Mouse (Mus musculus): ENCODE data around the gene Ccdc120.
"Not testable (repeated sequence)": the region's sequence is repeated elsewhere in the genome, so short reads cannot be mapped to it uniquely, and the experiment has no call there.

Ccdc120 gene

DNA sequence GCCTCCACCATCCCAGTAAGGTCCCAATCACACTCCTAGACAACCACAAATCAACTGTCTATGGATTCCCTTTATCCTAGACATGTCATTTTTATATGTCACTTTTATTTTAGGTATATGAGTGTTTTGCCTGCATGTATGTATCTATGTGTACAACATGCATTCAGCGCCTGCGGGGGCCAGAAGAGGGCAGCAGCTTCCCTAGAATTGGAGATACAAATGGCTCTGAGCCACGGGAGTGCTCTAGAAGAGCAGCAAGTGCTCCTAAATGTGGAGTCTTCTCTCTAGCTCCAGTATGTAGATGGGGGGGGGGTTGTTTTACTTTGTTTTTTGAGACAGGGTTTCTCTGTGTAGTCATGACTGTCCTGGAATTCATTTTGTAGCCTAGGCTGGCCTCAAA, 2.9 kb upstream of the Ccdc120 start:
- not testable (repeated sequence) for DNase-seq (ENCODE audit: low spot score)

DNA sequence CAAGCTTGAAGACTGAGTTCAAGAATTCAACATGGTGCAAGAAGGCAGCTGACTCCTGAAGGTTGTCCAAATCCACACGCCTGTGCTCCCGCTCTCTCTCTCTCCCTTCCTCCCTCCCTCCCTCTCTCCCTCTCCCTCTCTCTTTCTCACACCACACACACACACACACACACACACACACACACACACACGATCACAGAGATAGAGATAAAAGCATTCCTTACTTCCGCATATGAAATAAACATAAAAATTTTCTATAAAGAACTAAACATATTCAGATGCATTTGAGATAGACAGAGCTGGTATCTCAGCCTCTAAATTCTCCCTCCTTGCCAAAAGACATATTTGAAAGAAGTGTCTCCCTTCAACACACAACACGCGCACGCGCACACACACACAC, 5.3 kb downstream of the Ccdc120 start:
- no peak for DNase-seq (ENCODE audit: low spot score)

DNA sequence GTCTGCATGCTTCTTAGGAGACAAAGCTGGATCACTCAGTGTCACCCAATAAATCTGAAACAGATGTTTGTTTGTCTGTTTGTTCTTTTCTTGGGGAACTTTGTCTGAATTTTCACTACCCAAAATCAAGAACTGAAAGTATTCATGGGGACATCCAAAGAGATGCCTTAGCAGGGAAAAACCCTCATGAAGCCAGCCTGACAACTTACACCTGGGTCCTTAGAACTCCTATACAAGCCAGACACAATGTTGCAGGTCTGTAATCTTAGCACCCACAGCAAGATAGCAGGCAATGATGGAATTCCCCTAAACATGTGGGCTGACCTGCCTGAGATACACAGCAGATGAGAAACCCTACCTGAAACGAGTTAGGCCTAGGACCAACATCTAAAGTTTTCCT, 5.8 kb downstream of the Ccdc120 start:
- no peak for DNase-seq (ENCODE audit: low spot score)

DNA sequence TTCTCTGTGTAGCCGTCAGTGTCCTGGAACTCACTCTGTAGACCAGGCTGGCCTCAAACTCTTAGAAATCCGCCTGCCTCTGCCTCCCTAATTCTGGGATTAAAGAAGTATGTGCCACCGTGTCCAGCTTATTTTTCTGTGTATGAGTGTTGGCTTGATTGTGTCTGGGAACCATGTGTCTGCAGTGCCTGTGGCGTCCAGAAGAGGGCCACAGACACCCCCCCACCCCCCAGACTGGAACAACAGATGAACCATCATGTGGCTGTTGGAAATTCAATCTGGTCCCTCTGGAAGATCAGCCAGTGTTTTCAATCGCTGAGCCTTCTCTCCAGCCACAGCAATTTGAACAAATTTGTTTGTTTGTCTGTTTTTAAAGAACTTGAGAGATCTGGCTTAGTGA, 7.2 kb downstream of the Ccdc120 start:
- no peak for DNase-seq (ENCODE audit: low spot score)

DNA sequence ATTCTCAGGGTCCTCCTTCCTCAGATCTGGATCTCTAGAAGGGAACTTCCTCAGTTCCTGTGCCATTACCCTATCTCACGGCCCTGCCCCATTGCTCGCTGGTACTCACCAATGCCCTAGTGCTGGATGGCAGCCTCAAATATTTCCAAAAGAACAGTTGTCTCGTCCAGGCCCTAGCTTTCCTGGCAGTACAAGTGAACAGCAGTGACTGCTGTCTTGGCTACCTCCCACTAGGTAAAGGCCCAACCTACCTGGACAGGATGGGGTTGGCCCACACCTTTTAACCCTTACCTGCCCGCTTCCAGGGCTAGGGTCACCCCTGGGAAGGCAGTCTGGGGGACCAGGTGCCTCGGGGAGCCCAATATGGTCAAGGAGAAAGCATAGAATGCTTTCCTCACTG, 9.6 kb downstream of the Ccdc120 start:
- no peak for DNase-seq (ENCODE audit: low spot score)

DNA sequence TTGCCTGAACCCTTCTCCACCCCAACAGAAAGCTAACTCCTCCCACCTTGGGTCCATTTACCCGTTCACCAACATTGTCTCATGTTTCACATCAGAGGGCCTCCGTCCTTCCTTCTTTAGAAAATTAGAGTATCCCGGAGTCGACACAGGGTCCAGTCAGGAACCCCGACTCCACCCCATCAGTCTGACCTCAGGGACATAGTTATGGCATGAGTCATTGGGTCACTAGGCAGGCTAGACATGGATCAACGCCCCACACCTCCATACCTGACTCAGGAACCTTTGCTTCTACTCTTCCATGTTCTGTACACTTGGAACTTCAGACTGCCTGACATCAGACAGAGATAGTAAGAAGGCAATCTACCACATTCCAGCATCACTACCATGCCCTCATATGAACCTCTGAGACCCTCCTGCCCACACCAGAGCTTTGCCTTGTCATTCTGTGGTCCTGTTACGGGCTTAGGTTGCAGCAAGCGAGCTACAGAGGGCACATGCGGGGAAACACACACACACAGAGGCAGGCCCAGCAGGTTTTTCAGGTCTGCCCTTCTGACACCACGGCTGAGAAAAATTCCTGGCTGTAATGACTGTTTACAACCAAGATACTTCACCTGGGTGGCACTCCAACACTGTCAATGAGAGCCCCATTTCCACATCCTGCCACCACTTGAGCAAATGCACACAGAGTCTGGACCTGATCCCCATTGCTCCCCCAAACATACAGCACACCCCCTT, 10.5 kb downstream of the Ccdc120 start:
- no peak for DNase-seq (ENCODE audit: low spot score)

DNA sequence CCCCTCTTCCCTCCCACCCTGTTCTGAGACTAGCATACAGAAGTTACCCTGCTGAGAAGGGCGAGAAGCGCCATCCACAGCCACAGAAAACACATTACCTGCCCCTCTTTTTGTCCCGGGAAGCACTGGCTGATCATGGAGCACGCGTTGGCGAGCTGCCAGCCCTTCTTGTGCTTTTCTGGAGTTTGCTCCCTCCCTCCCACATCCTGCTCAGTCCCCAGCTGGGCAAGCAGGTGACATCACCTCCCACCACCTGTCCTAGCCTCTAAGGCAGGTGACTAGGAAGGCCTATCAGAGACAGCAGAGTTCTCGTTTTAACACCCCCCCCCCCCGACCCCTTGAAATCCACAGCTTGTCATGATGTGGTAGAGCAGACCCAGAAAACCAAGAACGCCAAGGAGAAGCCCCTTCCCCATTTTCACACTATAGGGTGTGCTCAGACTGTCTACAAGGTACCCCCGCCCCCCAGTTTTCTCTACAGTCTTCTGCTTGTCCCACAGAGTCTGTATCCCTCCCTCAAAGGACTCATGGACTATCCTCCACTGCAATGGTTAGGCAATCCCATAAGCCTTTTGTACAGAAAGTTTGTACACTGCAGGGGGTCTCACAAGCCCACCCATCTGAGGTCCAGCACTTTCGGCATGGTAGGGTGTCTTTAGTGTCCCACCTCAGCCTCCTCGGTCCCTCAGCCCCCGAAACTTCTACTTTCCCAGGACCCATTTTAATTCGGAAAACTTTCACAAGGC, 11.2 kb downstream of the Ccdc120 start:
- DNase-seq (ENCODE audit: low spot score): no peak

DNA sequence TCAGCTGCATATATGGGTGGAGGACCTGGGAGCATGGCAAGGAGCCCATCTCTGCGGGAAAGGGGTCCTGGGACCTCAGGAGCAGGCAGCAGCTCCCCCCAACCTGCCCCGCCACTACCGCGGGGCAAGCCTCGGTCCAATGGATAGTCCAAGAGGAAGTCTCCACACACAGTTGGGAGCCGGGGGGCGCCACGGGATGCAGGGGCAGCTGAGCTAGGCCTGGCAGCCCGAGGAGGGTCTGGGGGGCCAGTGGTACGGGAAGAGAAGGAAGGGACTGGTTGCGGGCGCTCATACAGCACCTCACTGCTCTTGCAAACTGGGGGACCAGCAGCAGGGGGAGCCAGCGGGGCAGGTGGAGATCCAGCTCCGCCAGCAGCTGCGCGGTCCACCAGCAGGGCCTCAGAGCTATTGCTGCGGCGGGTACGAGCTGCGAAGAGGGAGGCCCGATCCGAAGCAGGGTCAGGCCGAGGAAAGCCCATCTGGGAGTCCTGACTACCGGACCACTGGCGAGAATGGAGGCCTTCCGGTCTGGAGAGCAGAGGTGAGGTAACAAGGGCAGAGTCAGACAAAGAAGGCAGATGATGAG, 17.0 kb downstream of the Ccdc120 start:
- no peak for DNase-seq (ENCODE audit: low spot score)

DNA sequence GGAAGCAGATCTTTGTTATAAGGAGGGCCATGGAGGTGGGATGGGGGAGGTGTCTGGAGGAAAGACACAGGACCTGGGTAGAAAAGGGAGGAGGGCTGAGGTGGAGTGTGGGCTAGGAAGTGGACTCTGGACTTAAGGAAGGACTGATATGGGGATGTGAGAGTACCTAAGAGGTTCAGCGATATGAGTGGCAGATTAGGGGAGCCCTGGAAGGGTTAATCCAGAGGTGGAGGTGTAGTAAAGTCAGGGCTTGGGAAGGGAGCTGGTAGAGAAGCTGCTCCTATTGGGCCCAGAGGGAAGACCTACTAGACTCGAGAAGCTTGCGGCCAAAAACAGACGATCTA, 21.8 kb downstream of the Ccdc120 start:
- DNase-seq (ENCODE audit: low spot score): no peak

DNA sequence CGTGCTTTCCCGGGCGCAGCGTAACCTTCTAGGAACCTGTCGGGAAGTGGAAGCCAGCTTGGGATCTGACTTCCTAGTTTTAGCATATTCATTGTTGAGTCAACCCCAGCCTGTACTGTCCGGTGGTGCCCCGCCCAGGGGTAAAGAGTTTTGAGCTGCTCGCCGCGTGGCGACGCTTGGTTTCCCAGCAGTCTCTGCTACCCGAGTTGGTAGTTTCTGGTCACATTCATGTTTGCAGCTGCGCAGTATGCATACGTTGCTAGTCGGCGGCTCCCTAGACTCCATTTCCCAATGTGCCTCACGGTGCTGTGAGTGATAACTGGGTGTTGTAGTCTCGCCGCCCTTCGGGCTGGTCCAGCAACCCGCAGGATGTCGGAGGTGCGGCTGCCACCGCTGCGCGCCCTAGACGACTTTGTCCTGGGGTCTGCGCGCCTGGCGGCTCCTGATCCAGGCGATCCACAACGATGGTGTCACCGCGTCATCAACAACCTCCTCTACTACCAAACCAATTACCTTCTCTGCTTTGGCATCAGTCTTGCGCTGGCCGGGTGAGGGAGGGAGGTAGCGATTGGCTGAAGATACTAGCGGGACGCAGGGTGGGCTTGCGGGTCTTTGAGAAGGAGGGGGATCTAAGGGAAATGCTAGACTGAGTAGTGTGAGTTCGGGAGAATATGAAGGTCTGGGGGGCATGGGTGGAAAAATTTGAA, 22.3 kb downstream of the Ccdc120 start, which contains the start of gene Praf2:
Praf2 (plus strand) TSS at position 225 of the 707 bp plus-strand sequence.
- DNase-seq (ENCODE audit: low spot score): peak; percentile 26

DNA sequence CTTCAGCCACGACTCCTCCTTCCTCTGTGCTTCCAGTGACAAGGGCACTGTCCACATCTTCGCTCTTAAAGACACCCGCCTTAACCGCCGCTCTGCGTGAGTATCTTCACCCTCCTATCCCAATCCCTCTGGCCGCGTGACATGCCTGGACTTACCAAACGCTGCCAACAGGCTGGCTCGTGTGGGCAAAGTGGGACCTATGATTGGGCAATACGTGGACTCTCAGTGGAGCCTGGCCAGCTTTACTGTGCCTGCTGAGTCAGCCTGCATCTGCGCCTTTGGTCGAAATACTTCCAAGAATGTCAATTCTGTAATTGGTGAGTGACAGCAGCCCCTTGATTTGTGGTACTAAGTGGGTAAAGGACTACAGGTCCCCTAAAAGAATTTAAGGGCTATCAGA, 23.5 kb downstream of the Ccdc120 start:
- no peak for DNase-seq (ENCODE audit: low spot score)

DNA sequence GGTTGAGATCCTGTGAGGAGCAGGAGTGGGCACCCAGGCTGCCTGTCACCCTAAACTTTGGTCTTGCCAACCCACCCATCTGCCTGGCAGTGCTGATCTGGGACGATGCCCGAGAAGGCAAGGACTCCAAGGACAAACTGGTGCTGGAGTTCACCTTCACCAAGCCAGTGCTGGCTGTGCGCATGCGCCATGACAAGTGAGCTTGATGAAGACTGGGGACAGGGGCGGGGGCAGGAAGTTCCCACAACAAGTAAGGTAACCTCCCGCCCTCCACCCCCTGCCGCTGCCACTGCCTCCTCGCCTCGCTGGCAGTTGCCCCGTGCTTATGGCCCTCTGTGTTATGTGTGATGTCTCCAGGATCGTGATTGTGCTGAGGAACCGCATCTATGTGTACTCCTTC, 24.9 kb downstream of the Ccdc120 start:
- no peak for DNase-seq (ENCODE audit: low spot score)

DNA sequence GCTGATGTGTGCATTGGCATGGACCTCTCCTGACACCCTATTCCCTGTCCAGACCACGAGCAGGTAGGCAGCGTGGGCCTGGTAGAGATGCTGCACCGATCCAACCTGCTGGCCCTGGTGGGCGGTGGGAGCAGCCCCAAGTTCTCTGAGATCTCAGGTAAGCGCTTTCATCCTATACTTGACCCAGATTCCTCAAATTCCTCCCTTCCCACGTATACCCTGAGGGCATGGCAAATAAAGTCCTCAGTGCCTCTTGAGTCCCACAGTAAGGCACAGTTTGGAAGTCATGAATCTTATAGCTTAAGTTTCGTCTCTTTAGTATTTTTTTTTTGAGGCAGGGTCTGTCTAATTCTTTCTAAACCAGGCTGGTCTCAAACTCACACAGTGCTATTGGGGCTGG, 26.6 kb downstream of the Ccdc120 start:
- no peak for DNase-seq (ENCODE audit: low spot score)

DNA sequence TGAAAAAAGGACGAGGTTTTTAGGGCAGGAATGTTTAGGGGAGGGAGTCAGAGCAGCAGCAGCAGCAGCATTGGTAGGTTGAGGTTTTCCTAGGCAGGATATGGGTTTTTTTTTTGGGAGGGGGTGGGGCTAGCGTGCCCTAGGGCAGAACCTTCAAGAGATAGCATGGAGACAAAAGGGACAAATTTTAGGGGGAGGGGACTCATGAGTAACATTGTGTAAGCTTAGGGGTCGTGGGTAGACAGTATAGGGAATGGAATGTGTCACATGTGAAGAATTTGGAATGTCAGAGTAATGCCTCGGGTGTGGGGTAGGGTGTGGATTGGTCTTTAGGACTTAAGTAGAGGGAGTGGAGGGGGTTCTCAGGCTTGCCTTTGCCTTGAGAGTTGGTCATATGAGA, 28.0 kb downstream of the Ccdc120 start:
- DNase-seq (ENCODE audit: low spot score): no peak

DNA sequence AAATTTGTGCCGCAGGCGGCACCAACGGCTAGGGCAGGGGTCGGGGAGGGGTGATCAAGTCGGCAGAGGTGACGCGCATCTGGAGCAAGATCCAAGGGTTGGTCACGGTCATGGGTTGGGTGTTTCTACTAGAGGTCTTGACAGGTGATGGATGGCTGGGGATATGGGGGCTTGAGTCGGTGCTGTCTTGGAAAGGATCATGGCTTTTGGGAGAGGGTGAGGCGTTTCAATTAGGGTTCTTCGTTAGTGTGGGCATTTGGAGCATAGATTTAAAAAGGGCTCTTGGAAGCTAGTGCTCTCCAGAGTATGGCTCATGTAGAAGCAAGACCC, 28.5 kb downstream of the Ccdc120 start:
- DNase-seq (ENCODE audit: low spot score): no peak

DNA sequence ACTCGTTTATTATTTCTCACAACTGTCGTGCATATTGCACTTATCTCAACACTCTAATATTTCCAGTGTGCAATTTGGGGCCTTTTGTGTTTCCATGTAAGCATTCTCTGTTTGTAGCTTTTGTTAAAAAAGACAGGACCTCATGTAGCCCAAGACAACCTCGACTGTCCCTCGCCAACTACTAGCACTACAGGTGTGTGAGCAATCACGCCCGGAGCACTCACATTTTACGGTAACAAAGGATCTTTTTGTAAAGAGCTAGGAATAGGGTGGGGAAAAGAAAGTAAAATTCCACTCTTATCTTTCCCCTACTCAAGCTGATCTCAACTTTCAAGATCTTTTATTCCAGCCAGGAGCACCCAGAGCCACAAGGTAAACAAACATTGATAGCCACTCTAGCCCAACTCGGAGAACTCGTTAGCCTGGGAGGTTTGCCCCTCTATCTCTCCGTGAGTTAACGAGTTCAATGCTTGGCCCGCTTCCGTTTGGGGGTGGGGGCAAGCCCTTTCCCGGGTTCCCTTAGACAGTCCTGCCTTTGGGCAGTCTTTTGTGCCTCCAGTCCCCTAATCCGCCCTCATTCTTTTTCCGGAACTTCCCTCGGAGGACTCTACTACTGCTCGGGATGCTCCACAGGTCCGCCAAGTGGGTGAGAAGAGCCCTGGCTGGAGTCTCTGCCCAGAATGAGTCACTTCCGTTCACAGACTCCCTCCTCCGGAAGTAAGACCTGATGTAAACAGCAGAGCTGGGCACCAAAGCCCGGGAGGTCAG, 29.0 kb downstream of the Ccdc120 start, which contains the start of gene Gm45208:
Gm45208 (plus strand) TSS at position 732 of the 768 bp plus-strand sequence.
- peak; percentile 31 for DNase-seq (ENCODE audit: low spot score)

DNA sequence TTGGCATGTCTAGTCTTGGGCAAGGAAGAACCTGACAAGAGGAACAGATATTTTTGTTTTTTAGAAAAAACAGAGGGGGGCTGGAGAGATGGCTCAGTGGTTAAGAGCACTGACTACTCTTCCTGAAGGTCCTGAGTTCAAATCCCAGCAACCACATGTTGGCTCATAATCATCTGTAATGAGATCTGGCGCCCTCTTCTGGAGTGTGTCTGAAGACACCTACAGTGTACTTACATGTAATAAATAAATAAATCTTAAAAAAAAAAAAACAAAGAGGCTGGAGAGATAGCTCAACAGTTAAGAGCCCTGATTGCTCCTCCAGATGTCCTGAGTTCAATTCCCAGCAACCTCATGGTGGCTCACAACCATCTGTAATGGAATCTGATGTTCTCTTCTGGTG, 34.6 kb downstream of the Ccdc120 start:
- DNase-seq (ENCODE audit: low spot score): not testable (repeated sequence)

DNA sequence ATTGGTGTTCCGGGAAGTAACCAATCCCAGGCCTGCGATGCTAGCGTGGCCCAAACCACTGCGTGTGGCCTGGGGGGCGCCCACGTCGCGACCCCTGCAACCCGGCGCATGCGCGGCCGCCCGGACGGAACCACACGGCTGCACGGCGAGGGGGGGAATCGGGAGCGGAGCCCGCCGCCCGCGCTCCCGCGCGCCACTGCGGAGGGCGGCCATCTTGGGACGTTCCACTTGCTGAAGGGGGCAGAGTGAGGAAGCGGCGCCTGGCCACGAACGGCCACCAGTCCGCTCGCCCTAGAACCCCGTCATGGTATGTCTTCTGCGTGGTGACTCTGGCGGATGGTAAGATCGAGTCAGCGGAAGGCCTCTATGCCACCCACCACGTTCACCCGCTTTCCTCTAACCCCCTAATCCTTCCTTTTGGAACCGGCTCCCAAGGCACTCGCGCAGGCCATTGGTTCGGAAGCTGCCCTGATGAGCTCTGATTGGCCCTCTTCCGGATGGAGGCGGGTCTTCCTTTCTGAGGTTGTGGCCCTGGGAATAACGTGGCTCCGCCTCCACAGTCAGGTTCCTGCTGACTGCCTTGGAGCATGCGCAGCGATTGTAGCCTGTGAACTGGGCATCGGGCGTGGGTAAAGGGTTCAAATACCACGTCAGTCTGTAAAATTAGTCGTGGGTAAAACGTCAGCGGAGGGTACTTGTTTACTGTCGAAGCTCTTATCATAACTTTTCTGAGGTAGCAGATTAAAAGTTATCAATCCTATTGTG, 36.4 kb downstream of the Ccdc120 start, which contains the start of gene Wdr45:
Wdr45 (plus strand) TSS at position 199 of the 765 bp plus-strand sequence.
- peak; percentile 52 for DNase-seq (ENCODE audit: low spot score)

DNA sequence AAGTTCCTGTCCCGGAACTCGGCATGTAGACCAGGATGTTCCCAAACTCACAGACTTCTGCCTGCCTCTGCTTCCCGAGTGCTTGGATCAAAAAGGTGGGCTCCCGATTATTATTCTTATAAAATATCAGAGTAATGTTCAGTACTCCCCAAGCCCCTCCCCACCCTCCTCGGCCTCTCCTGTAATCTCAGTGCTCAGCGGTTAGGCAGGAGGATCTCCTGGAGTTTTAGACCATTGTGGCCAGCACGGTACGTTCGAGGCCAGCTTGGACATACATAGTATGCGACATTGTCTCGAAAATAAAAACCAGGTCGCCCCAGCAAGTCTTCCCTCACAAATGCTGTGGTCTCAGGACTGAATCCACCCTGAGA, 37.0 kb downstream of the Ccdc120 start:
- DNase-seq (ENCODE audit: low spot score): not testable (repeated sequence)

DNA sequence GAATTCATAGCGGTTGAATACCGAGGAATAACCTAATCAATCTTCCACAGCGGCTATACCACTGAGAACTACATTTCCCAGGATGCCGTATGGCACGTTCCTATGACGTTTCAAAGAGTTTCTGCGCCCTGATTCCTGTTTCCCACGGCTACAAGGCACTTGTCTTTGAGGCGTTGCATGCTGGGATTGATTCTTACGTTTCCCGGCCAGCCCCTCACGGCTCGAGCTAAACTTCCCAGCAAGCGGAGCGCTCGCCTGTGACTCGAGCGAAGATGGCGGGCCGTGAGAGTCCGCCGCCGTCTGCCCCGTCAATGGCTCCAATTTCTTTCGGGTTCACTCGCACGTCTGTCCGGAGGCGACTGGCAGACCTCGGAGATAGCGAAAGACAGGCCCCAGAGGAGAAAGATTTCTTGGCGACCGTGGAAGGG, 53.7 kb downstream of the Ccdc120 start, which contains the start of gene Gpkow:
Gpkow (plus strand) TSS at position 178 of the 428 bp plus-strand sequence.
- DNase-seq (ENCODE audit: low spot score): peak; percentile 12

DNA sequence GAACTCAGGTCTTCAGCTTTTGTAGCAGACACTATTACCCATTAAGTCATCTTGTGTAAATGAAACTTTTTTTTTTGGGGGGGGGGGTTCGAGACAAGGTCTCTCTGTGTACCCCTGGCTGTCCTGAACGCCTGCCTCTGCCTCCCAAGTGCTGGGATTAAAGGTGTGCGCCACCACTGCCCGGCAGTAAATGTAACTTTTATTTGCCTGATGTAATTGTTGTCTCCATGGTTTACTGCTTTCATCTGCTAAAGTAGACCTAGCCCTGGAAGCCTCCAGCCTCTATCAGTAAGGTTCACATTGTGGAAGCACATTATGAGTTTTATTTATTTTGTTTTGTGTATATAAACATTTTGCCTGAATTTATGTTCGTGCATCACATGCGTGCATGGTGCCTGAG, 54.2 kb downstream of the Ccdc120 start:
- DNase-seq (ENCODE audit: low spot score): no peak
